Mouse (Mus musculus) testis, postnatal 14 days (tissue): ENCODE results near the gene Cecr2.

Experiments used
- DNase-seq: peaks from one replicate; pipeline ENCODE4 v3.0.0; 2021; ENCODE audit warnings: low spot score

Gene Cecr2

GRCm38 (mm10) chr6:120667911-120668310, 1.7 kb downstream of the Cecr2 start:
- DNase-seq, result no peak

DNA sequence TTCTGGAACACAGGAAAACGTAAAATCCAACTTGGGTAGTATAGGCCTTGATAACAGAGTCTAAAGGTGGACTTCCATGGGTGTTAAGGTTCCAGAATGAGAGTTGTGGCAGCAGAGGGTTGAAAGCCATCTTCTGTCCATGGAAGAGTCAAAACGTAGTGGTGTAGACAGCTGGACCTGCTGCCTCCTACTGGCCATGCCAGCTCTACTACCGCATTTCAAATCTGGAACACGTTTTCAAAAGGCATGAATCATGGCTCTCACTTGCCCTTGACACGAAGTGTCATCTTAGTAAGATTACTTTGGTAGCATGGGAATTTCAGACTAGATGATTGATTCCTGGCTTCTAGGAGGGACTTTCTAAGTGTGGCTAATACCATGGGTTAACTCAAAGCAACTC, 8.0 kb downstream of the Cecr2 start:
- no peak for DNase-seq

GRCm38 (mm10) chr6:120674881-120675280, 8.7 kb downstream of the Cecr2 start:
- no peak for DNase-seq

- no peak for DNase-seq
Measured at GRCm38 (mm10) chr6:120675979-120676378, 9.8 kb downstream of the Cecr2 start.

GRCm38 (mm10) chr6:120683351-120683750, 17.2 kb downstream of the Cecr2 start:
- DNase-seq, result no peak

GRCm38 (mm10) chr6:120684750-120685149, 18.6 kb downstream of the Cecr2 start:
- no peak for DNase-seq

DNA sequence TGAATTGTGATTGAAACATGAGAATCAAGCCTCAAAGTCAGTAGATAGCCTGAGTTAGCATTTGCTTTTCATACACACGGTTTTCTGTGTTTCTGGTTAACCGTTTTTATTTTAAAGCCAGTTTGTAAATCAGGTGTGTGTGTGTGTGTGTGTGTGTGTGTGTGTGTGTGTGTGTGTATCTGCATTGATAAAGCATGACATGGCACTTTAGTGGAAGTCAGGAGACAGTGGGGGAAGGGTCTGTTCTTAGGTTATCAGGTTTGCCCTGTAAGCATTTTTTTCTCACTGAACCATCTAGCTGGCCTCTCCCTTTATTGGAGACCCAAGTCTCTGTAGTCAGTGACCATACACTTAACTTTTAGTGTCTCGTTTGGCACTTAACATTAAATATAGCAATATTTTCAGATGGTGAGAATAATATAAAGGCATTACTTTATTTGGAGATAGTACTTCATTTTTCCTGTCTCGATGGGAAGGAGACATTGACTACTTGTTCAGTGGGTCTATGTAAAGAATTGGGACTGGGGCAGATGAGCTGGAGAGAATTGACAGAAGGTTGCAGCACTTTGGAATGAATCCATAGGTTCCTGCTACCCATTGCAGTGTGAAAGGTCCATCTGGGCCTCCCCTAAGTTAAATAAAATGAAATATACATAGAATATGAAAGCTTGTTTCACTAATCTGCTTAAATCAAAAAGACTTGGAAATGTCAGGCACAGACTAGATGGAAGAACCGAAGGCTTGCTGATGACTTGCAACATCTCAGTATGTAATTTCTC, 20.9 kb downstream of the Cecr2 start:
- no peak for DNase-seq

DNA sequence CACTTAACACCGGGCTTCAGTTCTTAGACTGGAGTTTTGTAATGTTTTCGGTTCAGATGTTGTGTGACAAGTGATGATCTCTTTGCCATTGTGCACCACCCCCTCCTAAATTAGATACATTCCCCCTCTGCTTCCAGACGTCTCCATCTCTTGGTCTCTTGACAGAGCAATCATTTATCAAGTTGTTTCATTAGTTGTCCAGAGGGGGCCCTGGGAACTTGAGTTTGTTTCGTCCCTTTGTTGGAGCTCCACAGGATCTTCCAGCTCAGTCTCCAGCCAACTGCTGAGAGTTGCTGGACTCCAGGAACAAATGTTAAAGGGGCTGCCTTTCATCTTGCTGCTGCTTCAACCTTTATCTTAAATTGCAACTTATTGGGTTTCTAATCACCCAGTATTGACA, 34.1 kb downstream of the Cecr2 start:
- DNase-seq, result no peak

DNA sequence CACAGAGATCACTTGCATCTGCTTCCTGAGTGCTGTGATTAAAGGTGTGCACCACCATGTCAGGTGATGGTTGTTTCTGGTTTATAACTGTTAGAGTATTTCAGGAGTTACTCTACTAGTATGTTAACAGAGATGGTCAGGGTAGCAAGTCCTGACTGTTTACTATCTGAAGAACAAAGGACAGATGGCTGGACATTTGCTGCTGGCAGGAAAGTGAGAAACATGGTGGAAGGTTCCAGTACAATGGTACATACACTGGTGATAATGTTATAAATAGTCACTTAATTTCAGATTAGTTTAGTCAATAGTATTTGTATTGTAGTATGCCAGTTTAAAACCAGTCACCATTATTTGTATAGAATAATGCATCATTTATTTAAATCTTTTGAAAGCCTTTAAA, 38.2 kb downstream of the Cecr2 start:
- no peak for DNase-seq

DNA sequence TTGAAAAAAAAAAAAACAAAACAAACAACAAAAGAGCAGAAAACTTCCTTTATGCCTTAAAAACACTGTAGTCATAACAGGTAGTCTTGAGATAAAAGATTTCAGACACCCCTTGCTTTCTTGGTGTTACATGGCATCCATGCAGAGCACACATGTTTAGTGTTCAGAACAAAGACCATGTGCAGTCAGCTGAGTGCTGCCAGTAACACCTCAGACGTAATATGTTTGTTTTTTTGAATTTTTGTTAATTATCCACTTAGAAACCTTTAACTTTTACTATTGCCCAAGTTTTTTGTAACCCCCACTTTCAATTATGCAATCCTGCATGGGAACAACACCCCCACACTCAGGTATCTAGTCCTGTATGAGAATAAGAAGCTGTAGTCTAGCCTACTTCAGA, 42.6 kb downstream of the Cecr2 start:
- no peak for DNase-seq

DNA sequence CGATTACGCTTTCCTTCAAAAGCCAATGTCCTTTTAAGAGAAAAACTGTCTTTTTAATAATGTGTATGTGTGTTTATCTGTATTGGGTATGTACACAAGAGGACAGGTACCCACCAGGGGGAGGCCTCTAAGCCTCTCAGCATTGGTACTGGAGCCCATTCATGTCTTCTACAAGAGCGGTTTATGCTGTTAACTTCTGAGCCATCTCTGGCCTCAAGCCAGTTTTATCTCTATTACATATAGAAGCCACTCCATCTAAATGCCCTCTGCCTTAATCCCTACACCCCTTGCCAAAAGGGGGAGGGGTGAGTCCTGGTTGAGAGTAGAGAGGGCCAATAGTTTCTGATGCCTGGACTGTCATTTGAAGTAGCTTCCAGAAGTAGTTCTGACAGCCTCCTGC, 48.6 kb downstream of the Cecr2 start:
- no peak for DNase-seq

GRCm38 (mm10) chr6:120715227-120715626, 49.1 kb downstream of the Cecr2 start:
- no peak for DNase-seq

GRCm38 (mm10) chr6:120715851-120716250, 49.7 kb downstream of the Cecr2 start:
- DNase-seq, result no peak

DNA sequence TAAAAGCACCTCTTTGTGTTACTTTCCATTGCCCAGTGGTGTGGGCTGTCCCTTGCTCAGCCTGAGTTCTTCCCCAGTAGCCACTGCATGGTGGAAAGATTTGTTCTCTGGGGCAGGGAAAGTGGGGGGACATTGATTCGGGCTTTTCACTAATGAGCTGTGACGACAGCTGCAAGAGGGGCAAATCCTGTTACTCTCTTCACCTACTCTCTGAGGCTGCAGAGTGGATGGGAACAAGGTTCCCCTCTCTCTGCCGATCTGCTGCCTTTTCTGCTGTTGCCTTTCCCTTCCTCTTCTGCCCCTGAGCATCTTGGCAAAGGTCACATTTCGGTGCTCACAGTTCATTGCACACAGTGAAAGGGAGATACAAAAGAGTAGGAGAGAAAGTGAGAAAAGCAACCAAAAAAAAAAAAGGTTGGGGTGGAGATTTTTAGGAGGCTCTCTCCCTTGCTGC, 50.4 kb downstream of the Cecr2 start:
- DNase-seq, result no peak

GRCm38 (mm10) chr6:120725986-120726385, 59.8 kb downstream of the Cecr2 start:
- DNase-seq, result no peak

- no peak for DNase-seq
Measured at GRCm38 (mm10) chr6:120736011-120736410, 69.8 kb downstream of the Cecr2 start.

DNA sequence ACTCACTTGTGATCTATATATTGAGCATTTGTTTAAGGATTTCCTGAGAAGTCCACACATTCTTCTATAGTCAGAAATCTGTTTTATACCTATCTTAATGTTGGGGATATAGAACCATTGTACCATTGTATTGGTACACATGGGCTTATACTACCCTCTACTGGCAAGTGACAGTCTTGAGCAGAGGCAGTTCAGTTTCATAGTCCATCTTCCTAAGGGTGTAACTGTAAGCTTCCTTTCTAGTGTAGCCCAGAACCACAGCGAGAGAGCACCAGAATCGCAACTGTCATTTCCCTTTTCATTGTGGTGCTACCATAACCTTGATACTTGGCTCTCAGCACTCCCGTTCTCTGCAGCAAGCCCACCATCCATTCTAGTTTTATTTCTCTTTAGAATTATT, 70.4 kb downstream of the Cecr2 start:
- no peak for DNase-seq

GRCm38 (mm10) chr6:120743130-120743529, 77.0 kb downstream of the Cecr2 start:
- DNase-seq, result no peak

- no peak for DNase-seq
Measured at GRCm38 (mm10) chr6:120744266-120744665, 78.1 kb downstream of the Cecr2 start.

GRCm38 (mm10) chr6:120746416-120746815, 80.2 kb downstream of the Cecr2 start:
- DNase-seq, result no peak

DNA sequence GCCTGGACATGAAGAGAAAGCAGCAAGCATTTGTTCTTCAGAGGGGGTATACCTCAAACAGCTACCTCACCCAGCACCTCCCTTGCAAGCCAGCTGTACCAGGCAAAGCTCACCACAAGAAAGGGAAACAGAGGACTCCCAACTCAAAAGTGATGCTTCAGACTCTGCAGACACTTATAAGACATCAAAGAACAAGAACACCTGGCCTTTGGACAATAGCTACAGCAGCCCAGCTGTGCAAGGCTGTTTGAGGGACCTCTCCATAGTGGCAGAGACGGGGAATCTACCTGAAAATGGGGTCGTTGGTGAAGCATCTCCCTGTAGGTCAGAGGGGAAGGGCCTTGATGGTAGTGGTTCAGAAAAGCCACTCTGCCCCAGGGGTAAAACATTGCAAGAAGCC, 95.0 kb downstream of the Cecr2 start:
- DNase-seq, result no peak

DNA sequence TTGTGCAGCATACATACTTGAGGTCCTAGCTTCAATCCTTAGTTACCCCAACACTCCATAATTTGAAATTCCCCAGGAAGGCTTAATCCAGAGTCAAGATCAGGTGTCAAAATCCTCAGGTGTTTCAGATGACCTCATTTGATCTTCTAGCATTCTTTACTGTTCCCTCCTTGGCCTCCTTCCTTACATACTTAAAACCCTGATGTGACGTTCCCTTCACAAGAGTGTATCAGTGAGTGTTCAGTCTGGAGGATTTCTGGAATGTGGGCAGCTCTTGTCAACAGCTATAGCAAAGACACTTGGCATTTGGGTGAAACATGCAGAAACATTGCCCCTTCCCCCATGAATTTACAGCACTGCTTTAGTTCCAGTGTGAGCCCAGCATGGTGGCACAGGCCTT, 103.8 kb downstream of the Cecr2 start:
- DNase-seq, result no peak

DNA sequence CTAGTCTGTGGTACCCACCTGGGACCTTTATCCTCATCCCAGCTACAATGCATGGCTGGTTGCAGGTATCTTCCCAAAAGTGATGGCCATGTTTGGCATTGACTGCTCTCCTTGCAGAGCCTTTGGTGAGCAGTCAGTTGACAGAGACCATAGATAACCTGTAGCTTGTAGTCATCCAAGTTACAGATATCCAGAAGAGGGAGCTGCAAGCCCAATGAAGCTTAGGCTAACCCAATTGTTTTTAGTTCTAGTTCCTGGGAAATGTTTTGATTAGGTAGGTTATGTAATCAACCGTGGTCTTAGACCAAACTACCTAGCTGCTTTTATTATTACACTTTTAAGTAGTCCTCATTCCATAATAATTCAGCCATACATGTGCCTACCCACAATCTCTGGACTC, 105.2 kb downstream of the Cecr2 start:
- DNase-seq, result no peak

DNA sequence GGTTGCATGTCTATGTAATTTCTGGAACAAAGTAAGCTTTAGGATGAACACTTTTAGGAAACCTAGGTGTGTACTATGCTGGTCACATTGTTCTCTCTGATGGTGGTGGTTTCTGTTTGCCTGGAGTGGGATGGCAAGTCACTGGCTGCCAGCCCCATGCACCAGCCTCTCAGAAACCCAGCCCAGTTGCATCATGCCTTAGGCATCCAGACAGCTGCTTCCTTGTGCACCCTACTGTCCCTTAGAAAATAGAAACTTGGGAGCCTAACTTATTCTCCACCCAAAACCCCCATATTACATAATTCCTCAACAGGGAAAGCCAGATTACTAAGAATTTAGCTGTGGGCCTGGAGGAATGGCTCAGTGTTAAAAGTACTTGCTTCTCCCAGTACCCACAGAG, 105.9 kb downstream of the Cecr2 start:
- no peak for DNase-seq
